ENCODE assay signal across 9 mouse cellular contexts in the genomic region with DNA sequence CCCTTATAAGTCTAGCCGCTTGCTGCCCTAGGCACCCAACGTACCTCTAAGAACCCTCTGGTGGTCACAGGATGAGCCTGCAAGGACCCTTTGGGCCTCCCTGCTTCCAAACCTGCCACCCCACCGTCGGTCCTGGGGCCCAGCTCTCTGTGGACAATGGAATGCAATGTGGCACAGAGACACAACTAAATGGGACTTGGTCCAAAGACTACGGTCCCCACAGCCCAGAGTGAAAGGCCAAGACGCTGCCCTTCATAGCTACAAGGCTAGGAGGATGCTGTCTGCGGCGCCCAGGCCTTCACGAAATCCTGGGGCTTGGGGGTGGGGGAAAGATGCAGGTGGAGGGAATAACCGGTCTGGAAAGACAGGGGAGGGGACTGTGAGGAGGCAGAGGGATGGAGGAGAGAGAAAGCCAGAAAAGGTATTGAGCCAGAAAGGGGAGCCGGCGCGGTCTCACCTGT. TPM values are rescaled to one million over a fixed set of nuclear protein-coding genes. Genes with fewer than 3 reads are reported as not detected.
A peak's percentile ranks its signal among the peaks of the same experiment; 100 is the strongest.
DNase-seq lines count a peak whose midpoint lies in the region; ATAC-seq and TF ChIP-seq lines count a peak whose summit lies in the region.
"Had no signal": no experiment of that assay in that cellular context is flagged by ENCODE, and none has a peak within 500 bp of the region (broad histone marks: within the 10 kb centered on the region; RNA-seq: fewer than 3 reads in every experiment).

No protein-coding gene starts in this region.

- TF ChIP-seq CTCF in lung, postnatal 0 days (IDR thresholded peaks at IDR 0.05), result peak; percentile 43

- H3K9me3 ChIP-seq in lung, postnatal 0 days (ENCODE audit: low read length), result no peaks in the 10 kb centered on the region
- H3K9me3 ChIP-seq in hindbrain, embryonic 13.5 days, result no peaks in the 10 kb centered on the region
- H3K9me3 ChIP-seq in midbrain, embryonic 15.5 days, result no peaks in the 10 kb centered on the region

- peaks cover 11% of the 10 kb centered on the region; the same call in 1 of the 2 replicates for H3K4me1 ChIP-seq in lung, postnatal 0 days (ENCODE audit: insufficient read depth, low read depth, low read length)
- H3K4me1 ChIP-seq in hindbrain, embryonic 13.5 days (replicated peaks), result peaks cover 62% of the 10 kb centered on the region
- H3K4me1 ChIP-seq in midbrain, embryonic 15.5 days, result peaks cover 60% of the 10 kb centered on the region

- no peak for DNase-seq in cerebellum, adult 11 months
- no peak for DNase-seq in lung, postnatal 0 days (ENCODE audit: low spot score)
- DNase-seq in lung, postnatal 14 days, result no peak
- no peak for DNase-seq in gastrocnemius, postnatal 10 days
- no peak for DNase-seq in thymus, postnatal 10 days (ENCODE audit: low spot score in 2 of 2)

- no peak overlapping the region for H3K27ac ChIP-seq in lung, postnatal 0 days (ENCODE audit: low read length)
- peak overlapping the region; percentile 99 for H3K27ac ChIP-seq in hindbrain, embryonic 13.5 days
- peak overlapping the region; percentile 100 for H3K27ac ChIP-seq in midbrain, embryonic 15.5 days

- no peak for TF ChIP-seq EP300 in lung, postnatal 0 days (IDR thresholded peaks at IDR 0.05)

- WGBS in lung, postnatal 0 days, result 10% methylated on average over 13 of the region's 13 CpGs
- WGBS in hindbrain, embryonic 13.5 days, result 9% methylated on average over 13 of the region's 13 CpGs
- 5% methylated on average over 13 of the region's 13 CpGs for WGBS in midbrain, embryonic 15.5 days

- H3K4me3 ChIP-seq in lung, postnatal 0 days (ENCODE audit: low read depth, low read length), result peak overlapping the region; percentile 19
- peak overlapping the region; percentile 75 for H3K4me3 ChIP-seq in hindbrain, embryonic 13.5 days
- H3K4me3 ChIP-seq in midbrain, embryonic 15.5 days, result peak overlapping the region; percentile 66

- H3K27me3 ChIP-seq in lung, postnatal 0 days (replicated peaks; ENCODE audit: insufficient read depth, low read length), result peaks cover 4% of the 10 kb centered on the region; the same call in 1 of the 2 replicates
- H3K27me3 ChIP-seq in hindbrain, embryonic 13.5 days, result no peaks in the 10 kb centered on the region
- H3K27me3 ChIP-seq in midbrain, embryonic 15.5 days (replicated peaks), result no peaks in the 10 kb centered on the region

- H3K36me3 ChIP-seq in lung, postnatal 0 days (ENCODE audit: insufficient read depth, low read length), result no peaks in the 10 kb centered on the region
- H3K36me3 ChIP-seq in hindbrain, embryonic 13.5 days, result peaks cover 32% of the 10 kb centered on the region
- H3K36me3 ChIP-seq in midbrain, embryonic 15.5 days (replicated peaks), result peaks cover 6% of the 10 kb centered on the region; the same call in 1 of the 2 replicates

- peak overlapping the region; percentile 59 for H3K4me2 ChIP-seq in lung, postnatal 0 days (replicated peaks; ENCODE audit: low read depth, low read length)
- H3K4me2 ChIP-seq in hindbrain, embryonic 13.5 days, result peak overlapping the region; percentile 98
- peak overlapping the region; percentile 82 for H3K4me2 ChIP-seq in midbrain, embryonic 15.5 days

- peak; percentile 10; the same call in 1 of the 2 replicates for ATAC-seq in cerebellum, adult (ENCODE audit: insufficient number of reproducible peaks, low FRiP score, low TSS enrichment)
- no peak; the same call in 1 of the 2 replicates for ATAC-seq in lung, postnatal 0 days
- no peak for ATAC-seq in hindbrain, embryonic 13.5 days (ENCODE audit: low FRiP score)
- peak; percentile 0; the same call in 1 of the 2 replicates for ATAC-seq in midbrain, embryonic 15.5 days (replicated peaks)

- H3K9ac ChIP-seq in lung, postnatal 0 days (replicated peaks; ENCODE audit: low read depth), result no peak overlapping the region
- peak overlapping the region; percentile 95 for H3K9ac ChIP-seq in hindbrain, embryonic 13.5 days
- peak overlapping the region; percentile 82 for H3K9ac ChIP-seq in midbrain, embryonic 15.5 days

RNA-seq across cellular contexts. Expression of a gene that starts 0.8 kb away (rescaled TPM):
- 1.8 and 3.2 TPM in 2 replicates for polyA plus RNA-seq in lung, postnatal 0 days (2015; fragmentation: Nextera tagmentation; extraction: Ambion mirVana)
- polyA plus RNA-seq in hindbrain, embryonic 13.5 days (2015; fragmentation: Nextera tagmentation; extraction: Ambion mirVana), result 87.6 and 90.0 TPM in 2 replicates
- 103 and 106 TPM in 2 replicates for polyA plus RNA-seq in midbrain, embryonic 15.5 days (2015; fragmentation: Nextera tagmentation; extraction: Ambion mirVana)
- total RNA-seq in gastrocnemius, postnatal 10 days (2021), result under 1 TPM; 0.45 to 0.65 TPM
- total RNA-seq: common myeloid progenitor, adult 5-6 weeks had no signal

RNA-seq across cellular contexts. Expression of a gene that starts 20.8 kb away (rescaled TPM):
- polyA plus RNA-seq in lung, postnatal 0 days (2015; fragmentation: Nextera tagmentation; extraction: Ambion mirVana), result 10.8 and 10.9 TPM in 2 replicates
- 29.2 and 34.0 TPM in 2 replicates for polyA plus RNA-seq in hindbrain, embryonic 13.5 days (2015; fragmentation: Nextera tagmentation; extraction: Ambion mirVana)
- polyA plus RNA-seq in midbrain, embryonic 15.5 days (2015; fragmentation: Nextera tagmentation; extraction: Ambion mirVana), result 33.3 TPM in 2 replicates
- total RNA-seq in gastrocnemius, postnatal 10 days (2021), result 10 to 100 TPM; 53.6 to 57.1 TPM

RNA-seq across cellular contexts. Expression of a gene that starts 33.4 kb away (rescaled TPM):
- 27.6 TPM in 1 of 2 replicates, not detected in the other for polyA plus RNA-seq in lung, postnatal 0 days (2015; fragmentation: Nextera tagmentation; extraction: Ambion mirVana)
- not detected in 2 replicates for polyA plus RNA-seq in hindbrain, embryonic 13.5 days (2015; fragmentation: Nextera tagmentation; extraction: Ambion mirVana)
- not detected in 2 replicates for polyA plus RNA-seq in midbrain, embryonic 15.5 days (2015; fragmentation: Nextera tagmentation; extraction: Ambion mirVana)
- total RNA-seq in gastrocnemius, postnatal 10 days (2021), result not detected
- total RNA-seq: common myeloid progenitor, adult 5-6 weeks had no signal

RNA-seq across cellular contexts. Expression of a gene that starts 53.3 kb away (rescaled TPM):
- 9.6 and 22.1 TPM in 2 replicates for polyA plus RNA-seq in lung, postnatal 0 days (2015; fragmentation: Nextera tagmentation; extraction: Ambion mirVana)
- 22.1 and 24.6 TPM in 2 replicates for polyA plus RNA-seq in hindbrain, embryonic 13.5 days (2015; fragmentation: Nextera tagmentation; extraction: Ambion mirVana)
- 10.2 and 12.0 TPM in 2 replicates for polyA plus RNA-seq in midbrain, embryonic 15.5 days (2015; fragmentation: Nextera tagmentation; extraction: Ambion mirVana)
- total RNA-seq in gastrocnemius, postnatal 10 days (2021), result 1 to 10 TPM; 1.2 to 1.3 TPM
- total RNA-seq: common myeloid progenitor, adult 5-6 weeks had no signal

RNA-seq across cellular contexts. Expression of a gene that starts 58.4 kb away (rescaled TPM):
- 58.7 and 62.4 TPM in 2 replicates for polyA plus RNA-seq in lung, postnatal 0 days (2015; fragmentation: Nextera tagmentation; extraction: Ambion mirVana)
- polyA plus RNA-seq in hindbrain, embryonic 13.5 days (2015; fragmentation: Nextera tagmentation; extraction: Ambion mirVana), result 94.1 and 99.0 TPM in 2 replicates
- 90.5 and 96.6 TPM in 2 replicates for polyA plus RNA-seq in midbrain, embryonic 15.5 days (2015; fragmentation: Nextera tagmentation; extraction: Ambion mirVana)
- 10 to 100 TPM; 25.9 to 28.1 TPM for total RNA-seq in gastrocnemius, postnatal 10 days (2021)

Comparison
In these comparisons a context has a peak if more than half of its experiments do, and no peak if none do; other contexts are left out.
1. ATAC-seq: peak in cerebellum, adult (single experiment) and midbrain, embryonic 15.5 days (single experiment); none in lung, postnatal 0 days (single experiment) and hindbrain, embryonic 13.5 days (single experiment).
2. H3K4me3 ChIP-seq: peak in every context shown above with its lines; median percentile 75 in hindbrain, embryonic 13.5 days; 66 in midbrain, embryonic 15.5 days; 19 in lung, postnatal 0 days.
3. RNA of a gene that starts 0.8 kb away (polyA plus RNA-seq): 103 to 106 TPM in midbrain, embryonic 15.5 days and 87.6 to 90.0 TPM in hindbrain, embryonic 13.5 days; 1.8 to 3.2 TPM in lung, postnatal 0 days; every median in the first group is over 10 times any median in the second.
4. Peak in every context shown above with its lines, with median percentiles within 50 percentile points of each other: H3K4me2 ChIP-seq.